Mouse (Mus musculus) kidney, embryonic 15.5 days (tissue): Measurements from ENCODE around the gene Gm4894. TPM values are rescaled to one million over a fixed set of nuclear protein-coding genes. Genes with fewer than 3 reads are reported as not detected.
A peak's percentile ranks its signal among the peaks of the same experiment; 100 is the strongest.

Source experiments
- ATAC-seq: fragments of 200-750 bp; cut with Nextera tagmentation; replicated peaks from 2 replicates; pipeline ENCODE4 v1.8.0; 2017; ENCODE audit warnings: moderate TSS enrichment; ENCODE audit not compliant: low FRiP score
- H3K27ac ChIP-seq: fragments of 300-500 bp; sonication (generic); 2 replicates; pipeline ENCODE4 v1.5.1; 2015; ENCODE audit warnings: mild to moderate bottlenecking, inconsistent platforms
- H3K27me3 ChIP-seq: fragments of 300-500 bp; sonication (generic); 2 replicates; pipeline ENCODE4 v1.6.1; 2015; ENCODE audit warnings: inconsistent platforms
- H3K36me3 ChIP-seq: fragments of 300-500 bp; sonication (generic); 2 replicates; pipeline ENCODE4 v1.6.1; 2015; ENCODE audit warnings: inconsistent platforms
- H3K4me1 ChIP-seq: fragments of 300-500 bp; sonication (generic); 2 replicates; pipeline ENCODE4 v1.6.1; 2015; ENCODE audit warnings: inconsistent platforms
- H3K4me2 ChIP-seq: fragments of 300-500 bp; sonication (generic); 2 replicates; pipeline ENCODE4 v1.6.1; 2015; ENCODE audit warnings: moderate library complexity, mild to moderate bottlenecking, inconsistent platforms
- H3K4me3 ChIP-seq: fragments of 300-500 bp; sonication (generic); replicated peaks from 2 replicates; pipeline ENCODE4 v1.5.1; 2015; ENCODE audit warnings: mild to moderate bottlenecking, inconsistent platforms
- H3K9ac ChIP-seq: fragments of 300-500 bp; sonication (generic); 2 replicates; pipeline ENCODE4 v1.6.1; 2015; ENCODE audit warnings: mild to moderate bottlenecking, inconsistent platforms
- H3K9me3 ChIP-seq: fragments of 300-500 bp; sonication (generic); replicated peaks from 2 replicates; pipeline ENCODE4 v1.6.1; 2016; ENCODE audit warnings: inconsistent platforms
- WGBS: fragments of 180-500 bp; shearing (Covaris S2); methylation state at CpG from one replicate; pipeline ENCODE4 v1.1.7; 2015; ENCODE audit warnings: mixed read lengths; 5-methylcytosine and 5-hydroxymethylcytosine counted together
- polyA plus RNA-seq: library from polyadenylated mRNA; unstranded; fragments of >200 nt; fragmentation: Nextera tagmentation; extraction: Ambion mirVana; gene quantifications from 2 replicates; pipeline ENCODE4 v1.2.1, GENCODE M21; 2015

The Gm4894 gene
- polyA plus RNA-seq, 1 experiment from 2014 or later, result not detected

- no peak overlapping the region for H3K4me2 ChIP-seq
- no peaks in the 10 kb centered on the region for H3K36me3 ChIP-seq
- WGBS, result 84% methylated on average over 11 of the region's 11 CpGs
- no peaks in the 10 kb centered on the region for H3K4me1 ChIP-seq
- H3K27me3 ChIP-seq, result no peaks in the 10 kb centered on the region
- ATAC-seq, result no peak
- H3K4me3 ChIP-seq, result no peak overlapping the region
- H3K9ac ChIP-seq, result no peak overlapping the region
- H3K9me3 ChIP-seq, result no peaks in the 10 kb centered on the region
- H3K27ac ChIP-seq, result no peak overlapping the region
Observed at GRCm38 (mm10) chr9:49276542-49277334, 26.4 kb downstream of the Gm4894 start.

GRCm38 (mm10) chr9:49295101-49295500 is 44.8 kb downstream of the Gm4894 start:
- ATAC-seq, result no peak
- Histone ChIP-seq H3K27me3 (no peaks in the 10 kb centered on the region), H3K9ac (no peak overlapping the region), H3K4me1 (no peaks in the 10 kb centered on the region), H3K27ac (no peak overlapping the region), H3K36me3 (no peaks in the 10 kb centered on the region), H3K4me2 (no peak overlapping the region), H3K9me3 (no peaks in the 10 kb centered on the region), H3K4me3 (no peak overlapping the region)
- WGBS, result 75% methylated on average over 1 of the region's 1 CpGs

GRCm38 (mm10) chr9:49307576-49307975 is 57.2 kb downstream of the Gm4894 start:
- Histone ChIP-seq H3K27ac (no peak overlapping the region), H3K9ac (no peak overlapping the region), H3K36me3 (no peaks in the 10 kb centered on the region), H3K4me1 (no peaks in the 10 kb centered on the region), H3K4me2 (no peak overlapping the region), H3K4me3 (no peak overlapping the region), H3K27me3 (no peaks in the 10 kb centered on the region), H3K9me3 (no peaks in the 10 kb centered on the region)
- 0 out of 2 replicates have a peak, but pooled peaks have one; percentile 36 for ATAC-seq
- WGBS, result 31% methylated on average over 3 of the region's 3 CpGs

GRCm38 (mm10) chr9:49310821-49311220 is 60.5 kb downstream of the Gm4894 start:
- H3K27ac ChIP-seq, result no peak overlapping the region
- no peaks in the 10 kb centered on the region for H3K4me1 ChIP-seq
- no peaks in the 10 kb centered on the region for H3K27me3 ChIP-seq
- H3K9ac ChIP-seq, result no peak overlapping the region
- H3K4me2 ChIP-seq, result no peak overlapping the region
- WGBS, result 57% methylated on average over 4 of the region's 4 CpGs
- no peak overlapping the region for H3K4me3 ChIP-seq
- H3K36me3 ChIP-seq, result no peaks in the 10 kb centered on the region
- no peaks in the 10 kb centered on the region for H3K9me3 ChIP-seq
- no peak for ATAC-seq

GRCm38 (mm10) chr9:49318638-49319037 is 68.3 kb downstream of the Gm4894 start:
- H3K4me1 ChIP-seq, result no peaks in the 10 kb centered on the region
- no peak overlapping the region for H3K27ac ChIP-seq
- ATAC-seq, result no peak
- H3K36me3 ChIP-seq, result no peaks in the 10 kb centered on the region
- H3K9me3 ChIP-seq, result no peaks in the 10 kb centered on the region
- no peak overlapping the region for H3K4me2 ChIP-seq
- no peaks in the 10 kb centered on the region; the same call in 1 of the 2 replicates for H3K27me3 ChIP-seq
- no peak overlapping the region for H3K4me3 ChIP-seq
- H3K9ac ChIP-seq, result no peak overlapping the region

Other genes with a start within 250 kb of the Gm4894 start
- gene Zw10, start 194.9 kb upstream of the Gm4894 start, polyA plus RNA-seq, result 38.4 and 41.5 TPM in 2 replicates
- gene Tmprss5, start 169.3 kb upstream of the Gm4894 start, polyA plus RNA-seq, result 0.36 and 0.39 TPM in 2 replicates
- 0.16 TPM in 1 of 2 replicates, not detected in the other for gene Drd2, start 90.1 kb downstream of the Gm4894 start, polyA plus RNA-seq
- gene Ankk1, start 176.5 kb downstream of the Gm4894 start, polyA plus RNA-seq, result not detected in 2 replicates
- gene Ttc12, start 235.7 kb downstream of the Gm4894 start, polyA plus RNA-seq, result 2.4 and 2.5 TPM in 2 replicates